Mouse (Mus musculus) natural killer cell, adult 2 months (primary cell): ENCODE measurements around the gene Fkbp11.

Source experiments
- DNase-seq, 2 experiments: peaks; one replicate each; pipeline ENCODE4 v3.0.0; 2022; ENCODE audit warnings: low spot score in 2 of 2

The Fkbp11 gene

GRCm38 (mm10) chr15:98695726-98696125 lies 32.3 kb downstream of the Fkbp11 start:
- no peak for DNase-seq

- DNase-seq, result no peak
Measured at GRCm38 (mm10) chr15:98692171-98692715, 35.8 kb downstream of the Fkbp11 start.

- no peak for DNase-seq
Measured at GRCm38 (mm10) chr15:98691486-98692147, 36.4 kb downstream of the Fkbp11 start.

- no peak for DNase-seq
Measured at GRCm38 (mm10) chr15:98689682-98690081, 38.3 kb downstream of the Fkbp11 start.

GRCm38 (mm10) chr15:98685926-98686325 lies 42.1 kb downstream of the Fkbp11 start:
- DNase-seq, result no peak

- DNase-seq, result no peak
Measured at GRCm38 (mm10) chr15:98683746-98684145, 44.3 kb downstream of the Fkbp11 start.

- DNase-seq, result no peak
Measured at GRCm38 (mm10) chr15:98683177-98683576, 44.8 kb downstream of the Fkbp11 start.

GRCm38 (mm10) chr15:98681633-98682032 lies 46.4 kb downstream of the Fkbp11 start:
- DNase-seq, result no peak

- DNase-seq, result no peak
Measured at GRCm38 (mm10) chr15:98680660-98681059, 47.3 kb downstream of the Fkbp11 start.

- DNase-seq, result no peak
Measured at GRCm38 (mm10) chr15:98677977-98678376, 50.0 kb downstream of the Fkbp11 start.

GRCm38 (mm10) chr15:98676940-98677728 lies 50.9 kb downstream of the Fkbp11 start, which contains the start of gene Rnd1:
Gene Rnd1 (minus strand): TSS chr15:98677461.
- DNase-seq, result peak; percentile 32 to 50

GRCm38 (mm10) chr15:98676471-98676870 lies 51.5 kb downstream of the Fkbp11 start:
- DNase-seq, result peak; percentile 14 to 29

- DNase-seq, result no peak
Measured at GRCm38 (mm10) chr15:98675634-98676250, 52.3 kb downstream of the Fkbp11 start.

- no peak for DNase-seq
Measured at GRCm38 (mm10) chr15:98674994-98675545, 52.9 kb downstream of the Fkbp11 start.
